Mouse (Mus musculus) E14TG2a.4 (cell line): ENCODE data around the gene Fkbp4.

Source experiments
- CTCF ChIP-seq: conservative IDR thresholded peaks from 2 replicates; pipeline ENCODE4 v1.5.1; 2014; ENCODE audit warnings: low read length
- POU5F1 ChIP-seq: IDR thresholded peaks from 2 replicates; pipeline ENCODE4 v1.6.1; 2014; ENCODE audit warnings: low read length, borderline replicate concordance

- TF ChIP-seq POU5F1 (no peak), CTCF (no peak)
Observed at GRCm38 (mm10) chr6:128399421-128400185, 38.9 kb downstream of the Fkbp4 start.
